Mouse (Mus musculus) lung, postnatal 0 days (tissue): ENCODE results near the gene Ifitm2. TPM values are rescaled to one million over a fixed set of nuclear protein-coding genes. Genes with fewer than 3 reads are reported as not detected.

Source experiments
- ATAC-seq: fragments of 200-750 bp; cut with Nextera tagmentation; 2 replicates; pipeline ENCODE4 v1.8.0; 2017; ENCODE audit warnings: moderate library complexity
- DNase-seq: peaks from one replicate; pipeline ENCODE4 v3.0.0-alpha.2; 2016; ENCODE audit warnings: low spot score
- H3K27ac ChIP-seq: fragments of 300-500 bp; sonication (generic); 2 replicates; pipeline ENCODE4 v1.5.1; 2014; ENCODE audit warnings: antibody characterized with exemption, mild to moderate bottlenecking, low read length, mixed read lengths
- H3K27me3 ChIP-seq: fragments of 300-500 bp; sonication (generic); replicated peaks from 2 replicates; pipeline ENCODE4 v1.6.1; 2014; ENCODE audit warnings: low read length, mixed read lengths; ENCODE audit not compliant: insufficient read depth
- H3K36me3 ChIP-seq: fragments of 300-500 bp; sonication (generic); 2 replicates; pipeline ENCODE4 v1.6.1; 2014; ENCODE audit warnings: low read length, mixed read lengths; ENCODE audit not compliant: insufficient read depth
- H3K4me1 ChIP-seq: fragments of 300-500 bp; sonication (generic); 2 replicates; pipeline ENCODE4 v1.6.1; 2014; ENCODE audit warnings: antibody characterized with exemption, low read depth, low read length, mixed read lengths; ENCODE audit not compliant: insufficient read depth
- H3K4me2 ChIP-seq: fragments of 300-500 bp; sonication (generic); replicated peaks from 2 replicates; pipeline ENCODE4 v1.6.1; 2014; ENCODE audit warnings: low read depth, mild to moderate bottlenecking, low read length, moderate library complexity, mixed read lengths
- H3K4me3 ChIP-seq: fragments of 300-500 bp; sonication (generic); 2 replicates; pipeline ENCODE4 v1.5.1; 2014; ENCODE audit warnings: low read depth, low read length
- H3K9ac ChIP-seq: fragments of 300-500 bp; sonication (generic); replicated peaks from 2 replicates; pipeline ENCODE4 v1.6.1; 2014; ENCODE audit warnings: low read depth, mild to moderate bottlenecking
- H3K9me3 ChIP-seq: fragments of 300-500 bp; sonication (generic); 2 replicates; pipeline ENCODE4 v1.6.1; 2016; ENCODE audit warnings: low read length, mixed read lengths
- CTCF ChIP-seq: IDR thresholded peaks from 2 replicates; pipeline ENCODE4 v1.5.1; 2016; ENCODE audit warnings: antibody characterized with exemption, mild to moderate bottlenecking
- EP300 ChIP-seq: IDR thresholded peaks from 2 replicates; pipeline ENCODE4 v1.6.1; 2016; ENCODE audit warnings: antibody characterized with exemption, mild to moderate bottlenecking, control low read depth
- WGBS: fragments of 180-500 bp; shearing (Covaris S2); extraction: QIAGEN DNeasy Blood & Tissue Kit; methylation state at CpG from one replicate; pipeline ENCODE4 v1.1.7; 2014; 5-methylcytosine and 5-hydroxymethylcytosine counted together
- polyA plus RNA-seq: library from polyadenylated mRNA; unstranded; fragments of >200 nt; fragmentation: Nextera tagmentation; extraction: Ambion mirVana; gene quantifications from 2 replicates; pipeline ENCODE4 v1.2.1, GENCODE M21; 2015

Gene Ifitm2
- polyA plus RNA-seq, 1 experiment from 2014 or later = 1,710 TPM

GRCm38 (mm10) chr7:140991117-140991689 is 35.4 kb upstream of the Ifitm2 start:
- H3K27ac ChIP-seq = no peak overlapping the region
- no peaks in the 10 kb centered on the region for H3K27me3 ChIP-seq
- no peak overlapping the region for H3K4me3 ChIP-seq
- no peak overlapping the region for H3K4me2 ChIP-seq
- no peaks in the 10 kb centered on the region for H3K9me3 ChIP-seq
- DNase-seq = no peak
- H3K4me1 ChIP-seq = no peaks in the 10 kb centered on the region; the same call in 1 of the 2 replicates
- TF ChIP-seq EP300 = no peak
- TF ChIP-seq CTCF = peak; percentile 16; the same call in 1 of the 2 replicates
- no peaks in the 10 kb centered on the region for H3K36me3 ChIP-seq
- ATAC-seq = no peak
- WGBS = 83% methylated on average over 14 of the region's 14 CpGs
- H3K9ac ChIP-seq = no peak overlapping the region

- Histone ChIP-seq H3K4me2 (no peak overlapping the region), H3K27me3 (no peaks in the 10 kb centered on the region), H3K9me3 (peaks cover 3% of the 10 kb centered on the region; the same call in 1 of the 2 replicates), H3K36me3 (no peaks in the 10 kb centered on the region), H3K4me1 (no peaks in the 10 kb centered on the region; the same call in 1 of the 2 replicates), H3K27ac (no peak overlapping the region), H3K9ac (no peak overlapping the region), H3K4me3 (no peak overlapping the region)
- TF ChIP-seq EP300 (no peak), CTCF (no peak)
- WGBS = 48% methylated on average over 5 of the region's 5 CpGs
- ATAC-seq = no peak
- DNase-seq = no peak
Measured at GRCm38 (mm10) chr7:140990622-140991021, 34.8 kb upstream of the Ifitm2 start.

- Histone ChIP-seq H3K27me3 (no peaks in the 10 kb centered on the region), H3K9ac (no peak overlapping the region), H3K4me2 (no peak overlapping the region), H3K27ac (peak overlapping the region; percentile 20; the same call in 1 of the 2 replicates), H3K36me3 (no peaks in the 10 kb centered on the region), H3K4me3 (no peak overlapping the region), H3K9me3 (peaks cover 3% of the 10 kb centered on the region; the same call in 1 of the 2 replicates), H3K4me1 (no peaks in the 10 kb centered on the region; the same call in 1 of the 2 replicates)
- no peak for TF ChIP-seq CTCF
- TF ChIP-seq EP300 = no peak
- DNase-seq = no peak
- WGBS = 44% methylated on average over 6 of the region's 6 CpGs
- no peak for ATAC-seq
Measured at GRCm38 (mm10) chr7:140990185-140990584, 34.4 kb upstream of the Ifitm2 start.

GRCm38 (mm10) chr7:140989022-140989421 is 33.2 kb upstream of the Ifitm2 start:
- Histone ChIP-seq H3K27ac (no peak overlapping the region), H3K9me3 (peaks cover 3% of the 10 kb centered on the region; the same call in 1 of the 2 replicates), H3K9ac (no peak overlapping the region), H3K4me3 (no peak overlapping the region), H3K4me2 (no peak overlapping the region), H3K36me3 (no peaks in the 10 kb centered on the region), H3K27me3 (no peaks in the 10 kb centered on the region), H3K4me1 (no peaks in the 10 kb centered on the region; the same call in 1 of the 2 replicates)
- TF ChIP-seq CTCF (no peak), EP300 (no peak)
- 57% methylated on average over 4 of the region's 4 CpGs for WGBS
- ATAC-seq = no peak
- no peak for DNase-seq

- TF ChIP-seq CTCF (no peak), EP300 (no peak)
- WGBS = 78% methylated on average over 17 of the region's 17 CpGs
- no peak overlapping the region for H3K9ac ChIP-seq
- H3K4me2 ChIP-seq = no peak overlapping the region
- no peak for DNase-seq
- no peaks in the 10 kb centered on the region for H3K27me3 ChIP-seq
- no peak overlapping the region for H3K27ac ChIP-seq
- peaks cover 3% of the 10 kb centered on the region; the same call in 1 of the 2 replicates for H3K9me3 ChIP-seq
- H3K4me3 ChIP-seq = no peak overlapping the region
- H3K36me3 ChIP-seq = no peaks in the 10 kb centered on the region
- no peaks in the 10 kb centered on the region; the same call in 1 of the 2 replicates for H3K4me1 ChIP-seq
- no peak for ATAC-seq
Measured at GRCm38 (mm10) chr7:140987182-140988138, 31.7 kb upstream of the Ifitm2 start.

GRCm38 (mm10) chr7:140982971-140983370 is 27.2 kb upstream of the Ifitm2 start:
- Histone ChIP-seq H3K36me3 (no peaks in the 10 kb centered on the region), H3K9me3 (peaks cover 3% of the 10 kb centered on the region; the same call in 1 of the 2 replicates), H3K9ac (no peak overlapping the region), H3K4me3 (no peak overlapping the region), H3K27ac (no peak overlapping the region), H3K27me3 (no peaks in the 10 kb centered on the region), H3K4me1 (no peaks in the 10 kb centered on the region), H3K4me2 (no peak overlapping the region)
- ATAC-seq (no peak), DNase-seq (no peak)
- 72% methylated on average over 7 of the region's 7 CpGs for WGBS
- TF ChIP-seq EP300 (no peak), CTCF (no peak)
